Mouse (Mus musculus) intestine, postnatal 0 days (tissue): ENCODE results near the gene Abhd6. TPM values are rescaled to one million over a fixed set of nuclear protein-coding genes. Genes with fewer than 3 reads are reported as not detected.

Experiments used
- ATAC-seq: fragments of 200-750 bp; cut with Nextera tagmentation; 2 replicates; pipeline ENCODE4 v1.8.0; 2017; ENCODE audit warnings: mild to moderate bottlenecking, moderate TSS enrichment, moderate library complexity
- H3K27ac ChIP-seq: fragments of 300-500 bp; sonication (generic); 2 replicates; pipeline ENCODE4 v1.5.1; 2014; ENCODE audit warnings: mild to moderate bottlenecking, low read depth, low read length, moderate library complexity
- H3K27me3 ChIP-seq: fragments of 300-500 bp; sonication (generic); replicated peaks from 2 replicates; pipeline ENCODE4 v1.6.1; 2014; ENCODE audit warnings: low read length, mixed read lengths; ENCODE audit not compliant: control insufficient read depth, insufficient read depth
- H3K36me3 ChIP-seq: fragments of 300-500 bp; sonication (generic); 2 replicates; pipeline ENCODE4 v1.6.1; 2014; ENCODE audit warnings: mild to moderate bottlenecking, moderate library complexity; ENCODE audit not compliant: control insufficient read depth, insufficient read depth
- H3K4me1 ChIP-seq: fragments of 300-500 bp; sonication (generic); replicated peaks from 2 replicates; pipeline ENCODE4 v1.6.1; 2014; ENCODE audit warnings: antibody characterized with exemption, low read length, mixed read lengths; ENCODE audit not compliant: control insufficient read depth, insufficient read depth
- H3K4me2 ChIP-seq: fragments of 300-500 bp; sonication (generic); replicated peaks from 2 replicates; pipeline ENCODE4 v1.6.1; 2014; ENCODE audit warnings: low read depth, mild to moderate bottlenecking, moderate library complexity
- H3K4me3 ChIP-seq: fragments of 300-500 bp; sonication (generic); 2 replicates; pipeline ENCODE4 v1.5.1; 2014; ENCODE audit warnings: low read depth, low read length
- H3K9ac ChIP-seq: fragments of 300-500 bp; sonication (generic); 2 replicates; pipeline ENCODE4 v1.6.1; 2014; ENCODE audit warnings: mild to moderate bottlenecking, low read depth, low read length
- H3K9me3 ChIP-seq: fragments of 300-500 bp; sonication (generic); 2 replicates; pipeline ENCODE4 v1.6.1; 2016; ENCODE audit warnings: mixed run types; ENCODE audit not compliant: control insufficient read depth
- CTCF ChIP-seq: sonication (generic); IDR thresholded peaks from 2 replicates; pipeline ENCODE4 v1.5.1; 2016; ENCODE audit warnings: low read depth, mild to moderate bottlenecking, control low read depth, antibody characterized with exemption, moderate library complexity
- WGBS: fragments of 180-500 bp; shearing (Covaris S2); extraction: QIAGEN DNeasy Blood & Tissue Kit; methylation state at CpG from one replicate; pipeline ENCODE4 v1.1.7; 2014; 5-methylcytosine and 5-hydroxymethylcytosine counted together
- polyA plus RNA-seq: library from polyadenylated mRNA; unstranded; fragments of >200 nt; fragmentation: Nextera tagmentation; extraction: Ambion mirVana; gene quantifications from 2 replicates; pipeline ENCODE4 v1.2.1, GENCODE M21; 2015

Gene Abhd6
- polyA plus RNA-seq, 1 experiment from 2014 or later: 11.8 TPM

- Histone ChIP-seq H3K4me1 (no peaks in the 10 kb centered on the region), H3K27ac (no peak overlapping the region)
Observed at GRCm38 (mm10) chr14:7962626-7963025, 40.1 kb upstream of the Abhd6 start.

GRCm38 (mm10) chr14:7963160-7963559 is 39.5 kb upstream of the Abhd6 start:
- H3K36me3 ChIP-seq: no peaks in the 10 kb centered on the region
- no peak overlapping the region for H3K9ac ChIP-seq
- no peaks in the 10 kb centered on the region for H3K27me3 ChIP-seq
- no peak overlapping the region for H3K27ac ChIP-seq
- no peak overlapping the region for H3K4me3 ChIP-seq
- H3K4me1 ChIP-seq: no peaks in the 10 kb centered on the region
- TF ChIP-seq CTCF: no peak
- no peaks in the 10 kb centered on the region for H3K9me3 ChIP-seq
- 36% methylated on average over 7 of the region's 7 CpGs for WGBS
- H3K4me2 ChIP-seq: no peak overlapping the region
- 0 out of 2 replicates have a peak, but pooled peaks have one; percentile 18 for ATAC-seq

More at GRCm38 (mm10) chr14:7962626-7963025, 40.1 kb upstream of the Abhd6 start:
- no peak for ATAC-seq
- 89% methylated on average over 2 of the region's 2 CpGs for WGBS
- Histone ChIP-seq H3K4me3 (no peak overlapping the region), H3K4me2 (no peak overlapping the region), H3K36me3 (no peaks in the 10 kb centered on the region), H3K27me3 (no peaks in the 10 kb centered on the region), H3K9me3 (no peaks in the 10 kb centered on the region), H3K9ac (no peak overlapping the region)
- TF ChIP-seq CTCF: no peak

GRCm38 (mm10) chr14:7964219-7964889 is 38.3 kb upstream of the Abhd6 start:
- no peaks in the 10 kb centered on the region for H3K4me1 ChIP-seq
- no peaks in the 10 kb centered on the region for H3K36me3 ChIP-seq
- ATAC-seq: peak; percentile 55
- no peaks in the 10 kb centered on the region for H3K9me3 ChIP-seq
- no peak overlapping the region for H3K4me3 ChIP-seq
- H3K27ac ChIP-seq: no peak overlapping the region
- H3K27me3 ChIP-seq: no peaks in the 10 kb centered on the region
- no peak overlapping the region for H3K9ac ChIP-seq
- no peak overlapping the region for H3K4me2 ChIP-seq
- peak; percentile 94 for TF ChIP-seq CTCF
- WGBS: 50% methylated on average over 11 of the region's 11 CpGs

- ATAC-seq: no peak
Observed at GRCm38 (mm10) chr14:7971889-7972493, 30.7 kb upstream of the Abhd6 start.

GRCm38 (mm10) chr14:7974643-7975042 is 28.1 kb upstream of the Abhd6 start:
- no peak overlapping the region for H3K4me3 ChIP-seq
- H3K9ac ChIP-seq: no peak overlapping the region
- no peak overlapping the region for H3K4me2 ChIP-seq
- H3K4me1 ChIP-seq: no peaks in the 10 kb centered on the region
- no peaks in the 10 kb centered on the region for H3K27me3 ChIP-seq
- 90% methylated on average over 1 of the region's 1 CpGs for WGBS
- TF ChIP-seq CTCF: no peak
- no peak overlapping the region for H3K27ac ChIP-seq
- H3K9me3 ChIP-seq: no peaks in the 10 kb centered on the region
- no peak for ATAC-seq
- no peaks in the 10 kb centered on the region for H3K36me3 ChIP-seq

More at GRCm38 (mm10) chr14:7971889-7972493, 30.7 kb upstream of the Abhd6 start:
- H3K9me3 ChIP-seq: no peaks in the 10 kb centered on the region
- TF ChIP-seq CTCF: no peak
- H3K27me3 ChIP-seq: no peaks in the 10 kb centered on the region
- no peak overlapping the region for H3K27ac ChIP-seq
- WGBS: 57% methylated on average over 10 of the region's 10 CpGs
- H3K4me1 ChIP-seq: no peaks in the 10 kb centered on the region
- H3K9ac ChIP-seq: no peak overlapping the region
- H3K4me3 ChIP-seq: no peak overlapping the region
- no peak overlapping the region for H3K4me2 ChIP-seq
- no peaks in the 10 kb centered on the region for H3K36me3 ChIP-seq

GRCm38 (mm10) chr14:7975177-7975576 is 27.5 kb upstream of the Abhd6 start:
- Histone ChIP-seq H3K36me3 (no peaks in the 10 kb centered on the region), H3K9ac (no peak overlapping the region), H3K4me2 (no peak overlapping the region), H3K27me3 (no peaks in the 10 kb centered on the region), H3K4me1 (no peaks in the 10 kb centered on the region), H3K9me3 (no peaks in the 10 kb centered on the region), H3K27ac (no peak overlapping the region), H3K4me3 (no peak overlapping the region)
- no peak for ATAC-seq
- no peak for TF ChIP-seq CTCF
- WGBS: 83% methylated on average over 6 of the region's 6 CpGs
